Mouse (Mus musculus) neural tube, embryonic 14.5 days (tissue): Measurements from ENCODE around the gene Pcbd1. TPM values are rescaled to one million over a fixed set of nuclear protein-coding genes. Genes with fewer than 3 reads are reported as not detected.
A peak's percentile ranks its signal among the peaks of the same experiment; 100 is the strongest.

Experiments used
- ATAC-seq: fragments of 200-750 bp; cut with Nextera tagmentation; 2 replicates; pipeline ENCODE4 v1.8.0; 2017; ENCODE audit warnings: low read depth, mild to moderate bottlenecking, moderate TSS enrichment, moderate library complexity
- H3K27ac ChIP-seq: fragments of 300-500 bp; sonication (generic); 2 replicates; pipeline ENCODE4 v1.5.1; 2014; ENCODE audit warnings: low read depth, mild to moderate bottlenecking, control low read depth, low read length, moderate library complexity, mixed read lengths
- H3K27me3 ChIP-seq: fragments of 300-500 bp; sonication (generic); 2 replicates; pipeline ENCODE4 v1.6.1; 2014; ENCODE audit warnings: low read length; ENCODE audit not compliant: control insufficient read depth, insufficient read depth
- H3K36me3 ChIP-seq: fragments of 300-500 bp; sonication (generic); 2 replicates; pipeline ENCODE4 v1.6.1; 2014; ENCODE audit warnings: low read length, mixed read lengths; ENCODE audit not compliant: control insufficient read depth, insufficient read depth
- H3K4me1 ChIP-seq: fragments of 300-500 bp; sonication (generic); 2 replicates; pipeline ENCODE4 v1.6.1; 2014; ENCODE audit warnings: low read length; ENCODE audit not compliant: control insufficient read depth, insufficient read depth
- H3K4me2 ChIP-seq: fragments of 300-500 bp; sonication (generic); 2 replicates; pipeline ENCODE4 v1.6.1; 2014; ENCODE audit warnings: mild to moderate bottlenecking, low read depth, low read length, control low read depth
- H3K4me3 ChIP-seq: fragments of 300-500 bp; sonication (generic); 2 replicates; pipeline ENCODE4 v1.5.1; 2014; ENCODE audit warnings: low read depth, low read length, control low read depth, mixed read lengths
- H3K9ac ChIP-seq: fragments of 300-500 bp; sonication (generic); replicated peaks from 2 replicates; pipeline ENCODE4 v1.6.1; 2014; ENCODE audit warnings: low read depth, mild to moderate bottlenecking, control low read depth, low read length, mixed read lengths
- H3K9me3 ChIP-seq: fragments of 300-500 bp; sonication (generic); 2 replicates; pipeline ENCODE4 v1.6.1; 2016; ENCODE audit warnings: low read length; ENCODE audit not compliant: control insufficient read depth
- WGBS: fragments of 180-500 bp; shearing (Covaris S2); extraction: QIAGEN DNeasy Blood & Tissue Kit; methylation state at CpG from one replicate; pipeline ENCODE4 v1.1.7; 2014; 5-methylcytosine and 5-hydroxymethylcytosine counted together
- polyA plus RNA-seq: library from polyadenylated mRNA; unstranded; fragments of >200 nt; fragmentation: Nextera tagmentation; extraction: Ambion mirVana; gene quantifications from 2 replicates; pipeline ENCODE4 v1.2.1, GENCODE M21; 2014

Gene Pcbd1
- 38.2 and 51.2 TPM in 2 replicates for polyA plus RNA-seq

GRCm38 (mm10) chr10:61089170-61090142 lies at the start of gene Pcbd1:
Gene Pcbd1 (plus strand): TSS chr10:61089331.
- Histone ChIP-seq H3K4me3 (peak within 1 kb of the TSS; percentile 21), H3K9ac (peak within 1 kb of the TSS; percentile 58), H3K9me3 (no peaks in the 10 kb centered on the region), H3K4me1 (peaks cover 9% of the 10 kb centered on the region; the same call in 1 of the 2 replicates), H3K36me3 (no peaks in the 10 kb centered on the region), H3K27ac (0 out of 2 replicates have a peak within 1 kb of the TSS, but pooled peaks have one; percentile 18), H3K27me3 (no peaks in the 10 kb centered on the region), H3K4me2 (peak within 1 kb of the TSS; percentile 68)
- peak; percentile 66 for ATAC-seq
- WGBS, result 9% methylated on average over 33 of the region's 33 CpGs

- Histone ChIP-seq H3K4me2 (no peak overlapping the region), H3K9ac (no peak overlapping the region), H3K4me3 (no peak overlapping the region), H3K27ac (no peak overlapping the region; the same call in 1 of the 2 replicates), H3K36me3 (no peaks in the 10 kb centered on the region), H3K4me1 (no peaks in the 10 kb centered on the region), H3K9me3 (no peaks in the 10 kb centered on the region), H3K27me3 (no peaks in the 10 kb centered on the region)
- 61% methylated on average over 12 of the region's 12 CpGs for WGBS
- ATAC-seq, result no peak
Measured at GRCm38 (mm10) chr10:61039657-61040056, 49.5 kb upstream of the Pcbd1 start.

- Histone ChIP-seq H3K4me2 (no peak overlapping the region), H3K4me3 (no peak overlapping the region), H3K9me3 (no peaks in the 10 kb centered on the region), H3K27ac (no peak overlapping the region), H3K36me3 (no peaks in the 10 kb centered on the region), H3K4me1 (no peaks in the 10 kb centered on the region), H3K9ac (no peak overlapping the region), H3K27me3 (no peaks in the 10 kb centered on the region)
- ATAC-seq, result peak; percentile 69
- WGBS, result 4% methylated on average over 8 of the region's 8 CpGs
Measured at GRCm38 (mm10) chr10:61045081-61045480, 44.0 kb upstream of the Pcbd1 start.

- H3K9me3 ChIP-seq, result no peaks in the 10 kb centered on the region
- no peak overlapping the region for H3K4me3 ChIP-seq
- 59% methylated on average over 14 of the region's 14 CpGs for WGBS
Measured at GRCm38 (mm10) chr10:61051993-61052613, 37.0 kb upstream of the Pcbd1 start.

GRCm38 (mm10) chr10:61056661-61057060 lies 32.5 kb upstream of the Pcbd1 start:
- no peak overlapping the region for H3K4me2 ChIP-seq
- WGBS, result 98% methylated on average over 7 of the region's 7 CpGs
- no peak for ATAC-seq

More at GRCm38 (mm10) chr10:61051993-61052613, 37.0 kb upstream of the Pcbd1 start:
- Histone ChIP-seq H3K27ac (no peak overlapping the region), H3K27me3 (no peaks in the 10 kb centered on the region), H3K4me2 (no peak overlapping the region), H3K4me1 (no peaks in the 10 kb centered on the region), H3K9ac (no peak overlapping the region), H3K36me3 (no peaks in the 10 kb centered on the region)
- ATAC-seq, result peak; percentile 75; the same call in 1 of the 2 replicates

GRCm38 (mm10) chr10:61059101-61059500 lies 30.0 kb upstream of the Pcbd1 start:
- H3K27ac ChIP-seq, result no peak overlapping the region
- H3K4me2 ChIP-seq, result no peak overlapping the region
- WGBS, result no CpG with 5 or more reads among the region's 1 CpGs
- H3K36me3 ChIP-seq, result no peaks in the 10 kb centered on the region
- no peaks in the 10 kb centered on the region for H3K27me3 ChIP-seq
- H3K9me3 ChIP-seq, result no peaks in the 10 kb centered on the region
- 0 out of 2 replicates have a peak, but pooled peaks cover 4% of the 10 kb centered on the region for H3K4me1 ChIP-seq
- no peak overlapping the region for H3K9ac ChIP-seq
- no peak for ATAC-seq
- no peak overlapping the region for H3K4me3 ChIP-seq

More at GRCm38 (mm10) chr10:61056661-61057060, 32.5 kb upstream of the Pcbd1 start:
- H3K27me3 ChIP-seq, result no peaks in the 10 kb centered on the region
- no peaks in the 10 kb centered on the region for H3K36me3 ChIP-seq
- no peak overlapping the region for H3K4me3 ChIP-seq
- no peaks in the 10 kb centered on the region for H3K9me3 ChIP-seq
- H3K4me1 ChIP-seq, result 0 out of 2 replicates have a peak, but pooled peaks cover 4% of the 10 kb centered on the region
- no peak overlapping the region for H3K9ac ChIP-seq
- H3K27ac ChIP-seq, result no peak overlapping the region

GRCm38 (mm10) chr10:61059543-61060110 lies 29.5 kb upstream of the Pcbd1 start:
- Histone ChIP-seq H3K4me3 (no peak overlapping the region), H3K9ac (no peak overlapping the region), H3K27ac (no peak overlapping the region), H3K9me3 (no peaks in the 10 kb centered on the region), H3K36me3 (no peaks in the 10 kb centered on the region), H3K4me2 (no peak overlapping the region), H3K4me1 (0 out of 2 replicates have a peak, but pooled peaks cover 4% of the 10 kb centered on the region), H3K27me3 (no peaks in the 10 kb centered on the region)
- no peak for ATAC-seq
- WGBS, result 31% methylated on average over 6 of the region's 6 CpGs

GRCm38 (mm10) chr10:61063271-61063864 lies 25.8 kb upstream of the Pcbd1 start:
- no peak overlapping the region for H3K27ac ChIP-seq
- H3K4me2 ChIP-seq, result no peak overlapping the region
- H3K9me3 ChIP-seq, result no peaks in the 10 kb centered on the region
- 58% methylated on average over 10 of the region's 10 CpGs for WGBS
- H3K36me3 ChIP-seq, result no peaks in the 10 kb centered on the region
- ATAC-seq, result no peak
- no peak overlapping the region for H3K4me3 ChIP-seq
- no peak overlapping the region for H3K9ac ChIP-seq
- 0 out of 2 replicates have a peak, but pooled peaks cover 4% of the 10 kb centered on the region for H3K4me1 ChIP-seq
- no peaks in the 10 kb centered on the region for H3K27me3 ChIP-seq
